Mouse (Mus musculus) kidney, embryonic 16.5 days (tissue): ENCODE measurements around the gene Slc6a19. TPM values are rescaled to one million over a fixed set of nuclear protein-coding genes. Genes with fewer than 3 reads are reported as not detected.

ENCODE experiments used
- ATAC-seq: fragments of 200-750 bp; cut with Nextera tagmentation; 2 replicates; pipeline ENCODE4 v1.8.0; 2017; ENCODE audit warnings: moderate TSS enrichment; ENCODE audit not compliant: low FRiP score, low TSS enrichment
- H3K27ac ChIP-seq: fragments of 300-500 bp; sonication (generic); 2 replicates; pipeline ENCODE4 v1.5.1; 2014; ENCODE audit warnings: low read length
- H3K27me3 ChIP-seq: fragments of 300-500 bp; sonication (generic); 2 replicates; pipeline ENCODE4 v1.6.1; 2014; ENCODE audit warnings: low read length, control low read depth, mixed read lengths; ENCODE audit not compliant: insufficient read depth
- H3K36me3 ChIP-seq: fragments of 300-500 bp; sonication (generic); 2 replicates; pipeline ENCODE4 v1.6.1; 2014; ENCODE audit warnings: low read length, control low read depth, mixed read lengths; ENCODE audit not compliant: insufficient read depth
- H3K4me1 ChIP-seq: fragments of 300-500 bp; sonication (generic); 2 replicates; pipeline ENCODE4 v1.6.1; 2014; ENCODE audit warnings: low read length, control low read depth, mixed read lengths; ENCODE audit not compliant: insufficient read depth
- H3K4me2 ChIP-seq: fragments of 300-500 bp; sonication (generic); replicated peaks from 2 replicates; pipeline ENCODE4 v1.6.1; 2014; ENCODE audit warnings: low read depth, low read length
- H3K4me3 ChIP-seq: fragments of 300-500 bp; sonication (generic); 2 replicates; pipeline ENCODE4 v1.5.1; 2014; ENCODE audit warnings: mild to moderate bottlenecking, low read length
- H3K9ac ChIP-seq: fragments of 300-500 bp; sonication (generic); replicated peaks from 2 replicates; pipeline ENCODE4 v1.6.1; 2014; ENCODE audit warnings: low read length
- H3K9me3 ChIP-seq: fragments of 300-500 bp; sonication (generic); 2 replicates; pipeline ENCODE4 v1.6.1; 2016; ENCODE audit warnings: low read length, control low read depth
- WGBS: fragments of 180-500 bp; shearing (Covaris S2); extraction: QIAGEN DNeasy Blood & Tissue Kit; methylation state at CpG from one replicate; pipeline ENCODE4 v1.1.7; 2014; 5-methylcytosine and 5-hydroxymethylcytosine counted together
- polyA plus RNA-seq: library from polyadenylated mRNA; unstranded; fragments of >200 nt; fragmentation: Nextera tagmentation; extraction: Ambion mirVana; gene quantifications from 2 replicates; pipeline ENCODE4 v1.2.1, GENCODE M21; 2015

The Slc6a19 gene
- polyA plus RNA-seq, 1 experiment from 2014 or later = 2.3 TPM

DNA sequence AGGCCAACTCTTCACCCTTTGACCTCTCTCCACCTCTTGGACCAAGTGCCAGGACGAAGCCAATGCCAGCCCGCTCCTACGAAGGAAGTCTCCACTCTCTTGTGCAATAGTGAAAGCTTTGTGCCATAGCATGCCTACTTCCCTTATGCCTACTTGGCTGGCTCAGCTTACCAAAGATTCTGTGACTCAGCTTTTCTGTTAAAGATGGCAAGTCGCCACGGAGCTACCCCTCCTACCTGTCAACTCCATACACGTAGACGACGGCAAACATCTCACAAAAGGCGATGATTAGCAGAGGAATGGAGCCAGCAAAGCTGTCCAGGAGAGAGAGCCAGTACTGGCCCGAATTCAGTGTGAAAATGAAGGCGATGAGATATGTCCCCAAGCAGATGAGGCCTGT lies 21.0 kb downstream of the Slc6a19 start:
- no peaks in the 10 kb centered on the region for H3K27me3 ChIP-seq
- ATAC-seq = no peak
- H3K9me3 ChIP-seq = no peaks in the 10 kb centered on the region
- no peak overlapping the region for H3K27ac ChIP-seq
- H3K9ac ChIP-seq = no peak overlapping the region
- 88% methylated on average over 11 of the region's 11 CpGs for WGBS
- peaks cover 3% of the 10 kb centered on the region; the same call in 1 of the 2 replicates for H3K4me1 ChIP-seq
- H3K4me3 ChIP-seq = no peak overlapping the region
- H3K36me3 ChIP-seq = no peaks in the 10 kb centered on the region
- no peak overlapping the region for H3K4me2 ChIP-seq

DNA sequence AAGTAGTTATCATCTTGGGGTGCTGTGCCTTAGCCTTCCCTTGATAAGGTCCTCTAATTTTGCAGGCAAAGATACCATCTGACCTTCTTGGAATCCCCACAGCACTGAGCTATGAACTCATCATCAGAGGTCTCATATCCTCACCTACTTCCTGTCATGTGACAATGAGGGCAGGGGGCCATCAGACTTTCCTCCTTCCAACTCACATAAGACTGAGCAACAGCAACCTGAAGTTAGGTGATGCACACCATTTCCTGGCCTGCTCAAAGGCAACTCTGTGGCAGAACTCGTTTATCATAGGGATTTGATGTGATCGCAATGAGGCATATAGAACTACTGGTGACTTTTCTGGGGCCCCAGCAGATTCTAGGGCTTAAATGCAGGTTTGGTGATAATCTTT lies 22.4 kb downstream of the Slc6a19 start:
- no peak for ATAC-seq
- 85% methylated on average over 2 of the region's 2 CpGs for WGBS

GRCm38 (mm10) chr13:73680394-73680793 lies 24.3 kb downstream of the Slc6a19 start:
- peak; percentile 95 for ATAC-seq
- peaks cover 3% of the 10 kb centered on the region; the same call in 1 of the 2 replicates for H3K4me1 ChIP-seq
- H3K4me2 ChIP-seq = no peak overlapping the region
- H3K27ac ChIP-seq = peak overlapping the region; percentile 93
- 13% methylated on average over 1 of the region's 1 CpGs for WGBS
- no peak overlapping the region for H3K4me3 ChIP-seq
- no peaks in the 10 kb centered on the region for H3K9me3 ChIP-seq
- H3K9ac ChIP-seq = no peak overlapping the region
- H3K27me3 ChIP-seq = no peaks in the 10 kb centered on the region
- H3K36me3 ChIP-seq = no peaks in the 10 kb centered on the region

More for the DNA sequence above, 22.4 kb downstream of the Slc6a19 start:
- no peaks in the 10 kb centered on the region for H3K27me3 ChIP-seq
- H3K4me2 ChIP-seq = no peak overlapping the region
- H3K9me3 ChIP-seq = no peaks in the 10 kb centered on the region
- H3K36me3 ChIP-seq = no peaks in the 10 kb centered on the region
- no peak overlapping the region for H3K4me3 ChIP-seq
- no peak overlapping the region for H3K9ac ChIP-seq
- H3K27ac ChIP-seq = no peak overlapping the region
- peaks cover 3% of the 10 kb centered on the region; the same call in 1 of the 2 replicates for H3K4me1 ChIP-seq

DNA sequence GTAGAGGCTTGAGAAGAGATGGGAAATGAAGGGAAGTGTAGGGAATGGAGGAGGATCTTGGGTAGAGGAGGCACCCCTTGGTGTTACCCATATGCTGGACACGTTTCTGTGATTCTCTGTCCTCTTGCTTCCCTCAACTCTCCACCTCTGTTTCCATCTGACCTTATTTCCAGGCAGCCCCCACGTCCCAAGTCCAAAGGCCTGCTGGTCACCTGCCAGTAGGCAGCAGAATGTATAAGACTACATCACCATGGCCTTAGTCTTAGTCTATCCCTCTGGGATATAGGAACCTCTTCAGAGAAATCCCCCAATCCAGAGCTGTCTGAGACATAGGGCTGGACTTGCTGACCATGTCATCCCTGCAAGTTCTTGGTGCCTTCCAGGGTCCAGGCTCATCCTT lies 25.4 kb downstream of the Slc6a19 start:
- no peak for ATAC-seq
- Histone ChIP-seq H3K27ac (peak overlapping the region; percentile 89), H3K4me1 (peaks cover 3% of the 10 kb centered on the region; the same call in 1 of the 2 replicates), H3K9me3 (no peaks in the 10 kb centered on the region), H3K4me2 (no peak overlapping the region), H3K27me3 (no peaks in the 10 kb centered on the region), H3K9ac (no peak overlapping the region), H3K4me3 (no peak overlapping the region), H3K36me3 (no peaks in the 10 kb centered on the region)
- 71% methylated on average over 2 of the region's 2 CpGs for WGBS

DNA sequence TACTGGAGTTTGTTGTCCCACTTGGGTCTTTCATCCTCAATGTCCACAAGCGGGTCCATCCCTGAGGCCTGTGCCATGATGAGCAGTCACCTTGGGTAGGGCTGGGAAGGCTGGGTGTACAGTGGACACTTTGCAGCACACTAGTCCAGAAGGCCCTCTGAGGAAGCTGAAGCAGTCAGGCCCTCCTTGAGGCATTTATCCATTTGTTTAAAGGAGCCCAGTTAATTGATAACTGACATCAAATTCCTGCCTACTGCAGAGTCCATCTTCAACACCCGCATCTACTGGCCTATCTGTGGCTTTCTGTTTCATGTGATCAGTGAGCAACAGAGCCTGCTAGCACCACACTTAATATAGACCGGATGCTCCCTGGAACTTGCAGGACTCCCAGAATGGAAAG lies 26.8 kb downstream of the Slc6a19 start, which contains the start of gene Slc6a18:
Slc6a18 (minus strand) TSS at position 171 of the 400 bp plus-strand sequence.
- WGBS = 81% methylated on average over 3 of the region's 3 CpGs
- no peak for ATAC-seq

DNA sequence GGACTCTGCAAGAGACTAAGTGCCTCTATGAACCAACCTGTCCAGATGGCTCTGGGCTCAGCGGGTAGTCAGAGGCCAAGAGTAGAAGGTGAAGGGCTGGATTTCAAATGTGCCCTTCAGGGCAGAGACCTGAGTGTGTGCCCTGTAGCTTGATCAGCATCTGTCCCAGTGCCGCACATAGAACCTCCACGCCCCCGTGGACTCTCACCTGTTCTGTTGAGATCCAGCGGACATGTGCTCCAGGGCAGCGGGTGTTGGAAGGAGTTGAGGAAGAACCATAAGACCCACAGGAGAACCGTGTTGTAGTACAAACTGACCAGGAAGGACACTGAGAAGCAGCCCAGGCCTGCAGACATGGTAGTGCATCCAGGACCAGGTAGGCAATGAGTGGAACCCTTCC lies 29.5 kb downstream of the Slc6a19 start:
- Histone ChIP-seq H3K27ac (no peak overlapping the region), H3K9ac (no peak overlapping the region), H3K4me3 (no peak overlapping the region), H3K36me3 (no peaks in the 10 kb centered on the region), H3K9me3 (no peaks in the 10 kb centered on the region), H3K4me1 (peaks cover 3% of the 10 kb centered on the region; the same call in 1 of the 2 replicates), H3K4me2 (no peak overlapping the region), H3K27me3 (no peaks in the 10 kb centered on the region)
- 88% methylated on average over 7 of the region's 7 CpGs for WGBS
- ATAC-seq = no peak

More for the DNA sequence above, 26.8 kb downstream of the Slc6a19 start, which contains the start of gene Slc6a18:
- H3K27me3 ChIP-seq = no peaks in the 10 kb centered on the region
- H3K4me2 ChIP-seq = peak within 1 kb of the TSS; percentile 16; the same call in 1 of the 2 replicates
- H3K4me1 ChIP-seq = peaks cover 3% of the 10 kb centered on the region; the same call in 1 of the 2 replicates
- no peaks in the 10 kb centered on the region for H3K36me3 ChIP-seq
- no peaks in the 10 kb centered on the region for H3K9me3 ChIP-seq
- peak within 1 kb of the TSS; percentile 22 for H3K4me3 ChIP-seq
- H3K27ac ChIP-seq = peak within 1 kb of the TSS; percentile 64
- peak within 1 kb of the TSS; percentile 19; the same call in 1 of the 2 replicates for H3K9ac ChIP-seq

GRCm38 (mm10) chr13:73660163-73660695 lies 44.4 kb downstream of the Slc6a19 start:
- Histone ChIP-seq H3K36me3 (no peaks in the 10 kb centered on the region), H3K27me3 (no peaks in the 10 kb centered on the region), H3K4me3 (no peak overlapping the region), H3K9ac (no peak overlapping the region), H3K4me2 (no peak overlapping the region), H3K27ac (no peak overlapping the region), H3K9me3 (no peaks in the 10 kb centered on the region), H3K4me1 (no peaks in the 10 kb centered on the region)
- ATAC-seq = no peak
- WGBS = 80% methylated on average over 2 of the region's 2 CpGs

GRCm38 (mm10) chr13:73658953-73659352 lies 45.7 kb downstream of the Slc6a19 start:
- no peak overlapping the region for H3K9ac ChIP-seq
- H3K27me3 ChIP-seq = no peaks in the 10 kb centered on the region
- no peak for ATAC-seq
- 51% methylated on average over 2 of the region's 2 CpGs for WGBS
- H3K4me2 ChIP-seq = no peak overlapping the region
- no peaks in the 10 kb centered on the region for H3K36me3 ChIP-seq
- H3K4me3 ChIP-seq = no peak overlapping the region
- H3K4me1 ChIP-seq = no peaks in the 10 kb centered on the region
- H3K9me3 ChIP-seq = no peaks in the 10 kb centered on the region
- no peak overlapping the region for H3K27ac ChIP-seq

- Histone ChIP-seq H3K4me3 (no peak overlapping the region), H3K27me3 (no peaks in the 10 kb centered on the region), H3K9ac (no peak overlapping the region), H3K4me2 (no peak overlapping the region), H3K9me3 (no peaks in the 10 kb centered on the region), H3K36me3 (no peaks in the 10 kb centered on the region), H3K27ac (no peak overlapping the region), H3K4me1 (no peaks in the 10 kb centered on the region)
- 77% methylated on average over 3 of the region's 3 CpGs for WGBS
- ATAC-seq = no peak
These were observed 49.7 kb downstream of the Slc6a19 start for GRCm38 (mm10) chr13:73654976-73655375.

DNA sequence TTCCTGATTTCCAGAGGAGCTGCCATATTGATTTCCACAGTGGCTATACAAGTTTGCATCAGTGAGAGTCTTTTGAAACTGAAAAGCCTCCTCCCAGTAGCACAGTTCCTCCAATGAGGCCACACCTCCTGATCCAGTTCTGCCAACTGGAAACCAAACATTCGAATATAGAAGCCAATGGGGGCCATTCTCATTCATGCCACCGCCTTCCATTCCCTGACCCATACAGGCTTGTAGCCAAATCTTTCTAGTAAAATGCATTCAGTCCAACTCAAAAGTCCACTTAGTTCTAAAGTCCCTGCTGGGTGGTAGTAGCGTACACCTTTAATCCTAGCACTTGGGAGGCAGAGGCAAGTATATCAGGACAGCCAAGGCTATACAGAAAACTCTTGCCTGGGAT lies 51.4 kb downstream of the Slc6a19 start:
- Histone ChIP-seq H3K36me3 (peaks cover under 1% of the 10 kb centered on the region; the same call in 1 of the 2 replicates), H3K4me3 (no peak overlapping the region), H3K27ac (no peak overlapping the region), H3K4me2 (no peak overlapping the region), H3K27me3 (no peaks in the 10 kb centered on the region), H3K9ac (no peak overlapping the region), H3K4me1 (no peaks in the 10 kb centered on the region), H3K9me3 (no peaks in the 10 kb centered on the region)
- 86% methylated on average over 3 of the region's 3 CpGs for WGBS
- ATAC-seq = no peak
